In genomic region chr12:100570522-100571072, GRCm38 (mm10) we compare ENCODE assay signal across 19 mouse cellular contexts. TPM values are rescaled to one million over a fixed set of nuclear protein-coding genes. Genes with fewer than 3 reads are reported as not detected.
DNase-seq lines count a peak whose midpoint lies in the region; ATAC-seq lines count a peak whose summit lies in the region.
"Had no signal": no experiment of that assay in that cellular context is flagged by ENCODE, and none has a peak within 500 bp of the region (broad histone marks: within the 10 kb centered on the region; RNA-seq: fewer than 3 reads in every experiment).

No protein-coding gene starts in this region.

- no peaks in the 10 kb centered on the region for H3K9me3 ChIP-seq in forebrain, embryonic 16.5 days (ENCODE audit: control insufficient read depth, low read length)
- H3K9me3 ChIP-seq in forebrain, embryonic 12.5 days: no peaks in the 10 kb centered on the region
- H3K9me3 ChIP-seq in heart, embryonic 12.5 days (replicated peaks): no peaks in the 10 kb centered on the region
- H3K9me3 ChIP-seq: limb, embryonic 15.5 days; neural tube, embryonic 15.5 days; stomach, embryonic 15.5 days had no signal

- peak overlapping the region; percentile 37 for H3K27ac ChIP-seq in forebrain, embryonic 16.5 days (ENCODE audit: low read length)
- H3K27ac ChIP-seq in forebrain, embryonic 12.5 days: no peak overlapping the region
- peak overlapping the region; percentile 51; the same call in 1 of the 2 replicates for H3K27ac ChIP-seq in heart, embryonic 12.5 days (ENCODE audit: poor library complexity, severe bottlenecking)
- H3K27ac ChIP-seq: limb, embryonic 15.5 days; neural tube, embryonic 15.5 days; stomach, embryonic 15.5 days had no signal

- peaks cover 2% of the 10 kb centered on the region for H3K36me3 ChIP-seq in forebrain, embryonic 16.5 days (ENCODE audit: control insufficient read depth, insufficient read depth)
- H3K36me3 ChIP-seq in forebrain, embryonic 12.5 days (replicated peaks): no peaks in the 10 kb centered on the region
- H3K36me3 ChIP-seq in heart, embryonic 12.5 days: 0 out of 2 replicates have a peak, but pooled peaks cover 3% of the 10 kb centered on the region
- H3K36me3 ChIP-seq: stomach, embryonic 15.5 days had no signal

- no peaks in the 10 kb centered on the region for H3K27me3 ChIP-seq in forebrain, embryonic 16.5 days (replicated peaks; ENCODE audit: control insufficient read depth, insufficient read depth, low read length)
- no peaks in the 10 kb centered on the region for H3K27me3 ChIP-seq in forebrain, embryonic 12.5 days
- H3K27me3 ChIP-seq in heart, embryonic 12.5 days (replicated peaks): no peaks in the 10 kb centered on the region
- H3K27me3 ChIP-seq: limb, embryonic 15.5 days; neural tube, embryonic 15.5 days; stomach, embryonic 15.5 days had no signal

- H3K9ac ChIP-seq in forebrain, embryonic 16.5 days (replicated peaks; ENCODE audit: low read depth, low read length): no peak overlapping the region
- no peak overlapping the region for H3K9ac ChIP-seq in forebrain, embryonic 12.5 days
- no peak overlapping the region for H3K9ac ChIP-seq in heart, embryonic 12.5 days
- H3K9ac ChIP-seq: limb, embryonic 15.5 days; neural tube, embryonic 15.5 days; stomach, embryonic 15.5 days had no signal

- no peak for ATAC-seq in forebrain, embryonic 16.5 days
- no peak for ATAC-seq in forebrain, embryonic 12.5 days (ENCODE audit: low FRiP score)
- ATAC-seq in heart, embryonic 12.5 days (ENCODE audit: insufficient number of reproducible peaks, low FRiP score): no peak

- no peaks in the 10 kb centered on the region for H3K4me1 ChIP-seq in forebrain, embryonic 16.5 days (replicated peaks; ENCODE audit: control insufficient read depth, insufficient read depth, low read length)
- no peaks in the 10 kb centered on the region for H3K4me1 ChIP-seq in forebrain, embryonic 12.5 days
- no peaks in the 10 kb centered on the region for H3K4me1 ChIP-seq in heart, embryonic 12.5 days (replicated peaks)
- H3K4me1 ChIP-seq: limb, embryonic 15.5 days; neural tube, embryonic 15.5 days; stomach, embryonic 15.5 days had no signal

- intact Hi-C loops in heart, postnatal 10 days (cut with DNase I): no loop called here
- intact Hi-C loops in left cerebral cortex, postnatal 36 days (cut with DNase I): loop anchor here (2.0 to 5.0 kb wide), 4 partner anchors 88 to 384 kb away; no protein-coding TSS in a partner anchor
- intact Hi-C loops in left cerebral cortex, postnatal 4 days (cut with DNase I): loop anchor here (5.0 to 10.0 kb wide), 3 partner anchors 146 to 403 kb away; no protein-coding TSS in a partner anchor

- H3K4me3 ChIP-seq in forebrain, embryonic 16.5 days (replicated peaks; ENCODE audit: low read length): no peak overlapping the region
- H3K4me3 ChIP-seq in forebrain, embryonic 12.5 days (replicated peaks): no peak overlapping the region
- H3K4me3 ChIP-seq in heart, embryonic 12.5 days: no peak overlapping the region
- H3K4me3 ChIP-seq: limb, embryonic 15.5 days; myocyte; neural tube, embryonic 15.5 days; stomach, embryonic 15.5 days had no signal

- WGBS in forebrain, embryonic 16.5 days: 83% methylated on average over 12 of the region's 12 CpGs
- 84% methylated on average over 12 of the region's 12 CpGs for WGBS in forebrain, embryonic 12.5 days
- WGBS in heart, embryonic 12.5 days: 63% methylated on average over 12 of the region's 12 CpGs

- DNase-seq in heart, postnatal 10 days: no peak
- DNase-seq in left cerebral cortex, postnatal 36 days (ENCODE audit: low spot score in 2 of 2): peak; percentile 38 to 48
- no peak for DNase-seq in left cerebral cortex, postnatal 4 days
- peak; percentile 14 for DNase-seq in right cerebral cortex, postnatal 4 days
- DNase-seq in urinary bladder, postnatal 10 days (ENCODE audit: low spot score): no peak
- DNase-seq: B cell, adult 2 months; cerebellum, adult 9-10 months; kidney, adult 2 months; kidney, postnatal 14 days; layer of hippocampus, adult 9-11 months; lung, postnatal 10 days; midbrain, embryonic 14.5 days had no signal

- no peak overlapping the region for H3K4me2 ChIP-seq in forebrain, embryonic 16.5 days (ENCODE audit: low read length)
- H3K4me2 ChIP-seq in forebrain, embryonic 12.5 days: no peak overlapping the region
- H3K4me2 ChIP-seq in heart, embryonic 12.5 days: no peak overlapping the region
- H3K4me2 ChIP-seq: limb, embryonic 15.5 days; neural tube, embryonic 15.5 days; stomach, embryonic 15.5 days had no signal

RNA-seq across cellular contexts. Expression of gene Ttc7b, which starts 50.0 kb away (rescaled TPM):
- 5.4 and 7.4 TPM in 2 replicates for polyA plus RNA-seq in forebrain, embryonic 16.5 days (2015; fragmentation: Nextera tagmentation; extraction: Ambion mirVana)
- polyA plus RNA-seq in forebrain, embryonic 12.5 days (2016; fragmentation: Nextera tagmentation; extraction: Ambion mirVana): 5.1 and 5.8 TPM in 2 replicates
- polyA plus RNA-seq in heart, embryonic 12.5 days (2016; fragmentation: Nextera tagmentation; extraction: Ambion mirVana): 6.9 and 7.6 TPM in 2 replicates
- 10 to 100 TPM; 70.5 to 78.3 TPM for total RNA-seq in heart, postnatal 10 days (2021)
- 100 to 1,000 TPM; 229 to 246 TPM for total RNA-seq in left cerebral cortex, postnatal 36 days (2021)
- 10 to 100 TPM; 78.9 to 85.6 TPM for total RNA-seq in left cerebral cortex, postnatal 4 days (2021)

Comparison
In these comparisons a context has a peak if more than half of its experiments do, and no peak if none do; other contexts are left out.
1. DNase-seq: peak in left cerebral cortex, postnatal 36 days (2 of 2) and right cerebral cortex, postnatal 4 days (single experiment); none in heart, postnatal 10 days (0 of 2), left cerebral cortex, postnatal 4 days (single experiment) and urinary bladder, postnatal 10 days (single experiment).